Mouse (Mus musculus) liver, adult 2 months (tissue): Measurements from ENCODE around the gene Ddx31. TPM values are rescaled to one million over a fixed set of nuclear protein-coding genes. Genes with fewer than 3 reads are reported as not detected.
A peak's percentile ranks its signal among the peaks of the same experiment; 100 is the strongest.

Experiments used
- DNase-seq: peaks from one replicate; pipeline ENCODE4 v3.0.0-alpha.2; 2011; ENCODE audit warnings: low read depth, low spot score; ENCODE audit errors: extremely low read depth
- H3K27ac ChIP-seq: fragments of 200-500 bp; replicated peaks from 2 replicates; pipeline ENCODE4 v1.5.1; 2012; ENCODE audit warnings: low read depth, mild to moderate bottlenecking, control low read depth, inconsistent platforms, low read length; ENCODE audit not compliant: insufficient read depth
- H3K27me3 ChIP-seq: fragments of 200-500 bp; 2 replicates; pipeline ENCODE4 v1.6.1; 2012; ENCODE audit warnings: mild to moderate bottlenecking, moderate library complexity, low read length, inconsistent platforms; ENCODE audit not compliant: control insufficient read depth, insufficient read depth
- H3K36me3 ChIP-seq: fragments of 200-500 bp; 2 replicates; pipeline ENCODE4 v1.6.1; 2012; ENCODE audit warnings: low read length, inconsistent platforms; ENCODE audit not compliant: control insufficient read depth, insufficient read depth
- H3K4me1 ChIP-seq: fragments of 200-500 bp; 2 replicates; pipeline ENCODE4 v1.6.1; 2011; ENCODE audit warnings: low read length; ENCODE audit not compliant: control insufficient read depth, insufficient read depth
- H3K4me3 ChIP-seq: fragments of 200-500 bp; 2 replicates; pipeline ENCODE4 v1.5.1; 2011; ENCODE audit warnings: low read depth, mild to moderate bottlenecking, control low read depth, low read length, moderate library complexity; ENCODE audit not compliant: insufficient read depth
- H3K79me2 ChIP-seq: fragments of 200-500 bp; 2 replicates; pipeline ENCODE4 v1.6.1; 2012; ENCODE audit warnings: inconsistent platforms, mild to moderate bottlenecking, low read length, moderate library complexity; ENCODE audit not compliant: control insufficient read depth, insufficient read depth
- H3K9ac ChIP-seq: fragments of 200-500 bp; 2 replicates; pipeline ENCODE4 v1.6.1; 2012; ENCODE audit warnings: low read depth, mild to moderate bottlenecking, control low read depth, inconsistent platforms, low read length
- CTCF ChIP-seq: fragments of 200-500 bp; IDR thresholded peaks from 2 replicates; pipeline ENCODE4 v1.5.1; 2011; ENCODE audit warnings: low read depth, low read length, control low read depth
- POLR2A ChIP-seq: fragments of 200-500 bp; IDR thresholded peaks from 2 replicates; pipeline ENCODE4 v1.6.1; 2011; ENCODE audit warnings: low read length, control low read depth; ENCODE audit not compliant: insufficient read depth; ENCODE audit errors: extremely low read depth
- WGBS: fragments of 180-500 bp; shearing (Covaris S2); methylation state at CpG from one replicate; pipeline ENCODE4 v1.1.7; 2018; 5-methylcytosine and 5-hydroxymethylcytosine counted together
- polyA plus RNA-seq: library from polyadenylated mRNA; depleted of rRNA; stranded (reverse); fragments of >200 nt; gene quantifications from 2 replicates; pipeline ENCODE4 v1.2.3, GENCODE M21; 2012
- total RNA-seq: library from RNA; depleted of rRNA; stranded (reverse); fragments of >200 nt; gene quantifications from 2 replicates; pipeline ENCODE4 v1.2.3, GENCODE M21; 2014

The Ddx31 gene
- total and polyA plus RNA-seq, 2 experiments = 2.5 to 4.2 TPM

DNA sequence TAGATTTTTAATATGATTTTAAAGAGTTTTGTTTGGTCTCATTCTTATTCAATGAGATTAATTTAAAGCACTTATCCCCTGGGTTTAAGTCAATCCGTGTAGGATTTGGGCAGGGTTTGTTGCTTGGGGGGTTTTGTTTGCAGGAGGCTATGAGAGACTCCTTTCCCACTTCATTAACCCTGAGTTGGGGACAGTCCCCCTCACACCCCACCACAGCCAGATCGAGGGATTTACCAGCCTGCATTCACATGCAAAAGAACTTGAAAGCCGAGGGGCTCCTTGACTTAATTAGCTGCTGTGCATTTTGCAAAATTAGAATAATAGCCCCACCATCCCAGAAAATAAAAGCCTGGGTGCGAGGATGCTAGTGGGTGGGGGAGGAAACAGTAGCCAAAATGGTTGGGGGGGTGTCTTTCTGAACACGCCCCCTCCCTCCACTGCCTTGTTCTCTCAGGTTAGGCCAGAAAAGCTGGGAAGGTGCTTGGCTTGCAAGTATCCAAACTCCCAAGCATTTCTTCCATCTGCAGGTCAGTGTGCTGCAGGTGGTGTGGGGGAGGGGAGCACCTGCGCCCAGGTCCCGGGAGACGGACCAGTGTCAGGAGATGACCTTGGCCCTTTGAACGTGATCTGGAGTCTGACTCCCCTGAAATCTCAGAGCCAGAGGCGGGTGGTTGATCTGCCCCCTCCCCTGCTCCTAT is 67.6 kb downstream of the Ddx31 start:
- TF ChIP-seq CTCF (no peak), POLR2A (no peak)
- H3K4me1 ChIP-seq = peaks cover 9% of the 10 kb centered on the region; the same call in 1 of the 2 replicates
- H3K36me3 ChIP-seq = no peaks in the 10 kb centered on the region
- peaks cover 15% of the 10 kb centered on the region for H3K27me3 ChIP-seq
- no peaks in the 10 kb centered on the region for H3K79me2 ChIP-seq
- no peak overlapping the region for H3K27ac ChIP-seq
- H3K4me3 ChIP-seq = 0 out of 2 replicates have a peak overlapping the region, but pooled peaks have one; percentile 8
- H3K9ac ChIP-seq = no peak overlapping the region
- peak; percentile 46 for DNase-seq
- 26% methylated on average over 10 of the region's 10 CpGs for WGBS

- peaks cover 9% of the 10 kb centered on the region; the same call in 1 of the 2 replicates for H3K4me1 ChIP-seq
- peak overlapping the region; percentile 23 for H3K9ac ChIP-seq
- no peak overlapping the region for H3K27ac ChIP-seq
- peaks cover 15% of the 10 kb centered on the region for H3K27me3 ChIP-seq
- no peak for TF ChIP-seq POLR2A
- no peak for TF ChIP-seq CTCF
- H3K79me2 ChIP-seq = no peaks in the 10 kb centered on the region
- DNase-seq = peak; percentile 52
- H3K36me3 ChIP-seq = no peaks in the 10 kb centered on the region
- peak overlapping the region; percentile 17; the same call in 1 of the 2 replicates for H3K4me3 ChIP-seq
- WGBS = 6% methylated on average over 39 of the region's 39 CpGs
Measured at GRCm38 (mm10) chr2:28908389-28909153, 68.4 kb downstream of the Ddx31 start.

GRCm38 (mm10) chr2:28909186-28909817 is 69.1 kb downstream of the Ddx31 start:
- no peaks in the 10 kb centered on the region for H3K79me2 ChIP-seq
- peak; percentile 16 for DNase-seq
- H3K36me3 ChIP-seq = no peaks in the 10 kb centered on the region
- peaks cover 9% of the 10 kb centered on the region; the same call in 1 of the 2 replicates for H3K4me1 ChIP-seq
- peak overlapping the region; percentile 42 for H3K9ac ChIP-seq
- H3K27me3 ChIP-seq = peaks cover 18% of the 10 kb centered on the region
- H3K27ac ChIP-seq = no peak overlapping the region
- no peak for TF ChIP-seq POLR2A
- no peak for TF ChIP-seq CTCF
- WGBS = 4% methylated on average over 41 of the region's 41 CpGs
- H3K4me3 ChIP-seq = peak overlapping the region; percentile 55; the same call in 1 of the 2 replicates

GRCm38 (mm10) chr2:28909818-28910710 is 69.9 kb downstream of the Ddx31 start:
- Histone ChIP-seq H3K4me1 (peaks cover 9% of the 10 kb centered on the region; the same call in 1 of the 2 replicates), H3K36me3 (no peaks in the 10 kb centered on the region), H3K9ac (peak overlapping the region; percentile 42), H3K27me3 (peaks cover 24% of the 10 kb centered on the region), H3K79me2 (no peaks in the 10 kb centered on the region), H3K4me3 (peak overlapping the region; percentile 55; the same call in 1 of the 2 replicates), H3K27ac (no peak overlapping the region)
- peak; percentile 83 for DNase-seq
- 14% methylated on average over 25 of the region's 25 CpGs for WGBS
- TF ChIP-seq POLR2A (no peak), CTCF (no peak)

DNA sequence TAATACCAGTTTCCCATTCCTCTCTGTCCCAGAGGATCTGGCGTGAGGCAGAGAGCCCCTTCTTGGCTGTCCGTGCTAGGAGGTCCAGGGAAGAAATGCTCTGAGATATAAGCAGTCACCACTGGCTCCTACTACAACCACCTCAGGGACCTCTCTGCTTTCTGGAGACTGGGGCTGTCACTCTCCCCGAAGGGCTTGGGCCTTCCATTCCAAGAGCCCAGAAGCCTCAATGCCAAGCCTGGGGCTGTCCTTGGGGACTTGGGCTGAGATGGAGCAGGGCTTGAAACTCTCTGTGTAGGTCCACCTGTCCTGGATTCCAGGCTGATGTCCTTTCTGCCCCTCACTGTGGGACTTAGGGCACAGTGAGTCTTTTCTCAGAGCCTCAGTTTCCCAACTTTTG is 70.7 kb downstream of the Ddx31 start:
- no peak for DNase-seq
- Histone ChIP-seq H3K27me3 (peaks cover 32% of the 10 kb centered on the region), H3K4me3 (no peak overlapping the region), H3K79me2 (no peaks in the 10 kb centered on the region), H3K4me1 (peaks cover 6% of the 10 kb centered on the region; the same call in 1 of the 2 replicates), H3K27ac (no peak overlapping the region), H3K36me3 (no peaks in the 10 kb centered on the region), H3K9ac (no peak overlapping the region)
- WGBS = 44% methylated on average over 3 of the region's 3 CpGs
- no peak for TF ChIP-seq POLR2A
